In genomic region chr16:44679503-44679971, GRCm38 (mm10) we compare ENCODE assay signal across 13 mouse cellular contexts. TPM values are rescaled to one million over a fixed set of nuclear protein-coding genes. Genes with fewer than 3 reads are reported as not detected.
DNase-seq lines count a peak whose midpoint lies in the region; ATAC-seq and TF ChIP-seq lines count a peak whose summit lies in the region.
"Had no signal": no experiment of that assay in that cellular context is flagged by ENCODE, and none has a peak within 500 bp of the region (broad histone marks: within the 10 kb centered on the region; RNA-seq: fewer than 3 reads in every experiment).

No protein-coding gene starts in this region.

- no peak for TF ChIP-seq CTCF in forebrain, postnatal 0 days (IDR thresholded peaks at IDR 0.05; ENCODE audit: low read depth)

- H3K4me1 ChIP-seq in forebrain, postnatal 0 days (ENCODE audit: insufficient read depth), result peaks cover 13% of the 10 kb centered on the region
- H3K4me1 ChIP-seq in midbrain, embryonic 10.5 days, result peaks cover 50% of the 10 kb centered on the region
- H3K4me1 ChIP-seq in intestine, embryonic 16.5 days (ENCODE audit: control insufficient read depth, insufficient read depth, low read length), result no peaks in the 10 kb centered on the region
- H3K4me1 ChIP-seq: liver, embryonic 13.5 days had no signal

- H3K4me3 ChIP-seq in forebrain, postnatal 0 days (ENCODE audit: low read depth, low read length), result peak overlapping the region; percentile 1; the same call in 1 of the 2 replicates
- no peak overlapping the region; the same call in 1 of the 2 replicates for H3K4me3 ChIP-seq in midbrain, embryonic 10.5 days
- H3K4me3 ChIP-seq in intestine, embryonic 16.5 days (ENCODE audit: low read length), result no peak overlapping the region
- H3K4me3 ChIP-seq: liver, embryonic 13.5 days; myocyte had no signal

- no peak overlapping the region for H3K27ac ChIP-seq in forebrain, postnatal 0 days (ENCODE audit: low read depth, low read length)
- H3K27ac ChIP-seq in midbrain, embryonic 10.5 days (replicated peaks), result peak overlapping the region; percentile 74
- H3K27ac ChIP-seq in intestine, embryonic 16.5 days (ENCODE audit: low read length), result no peak overlapping the region
- H3K27ac ChIP-seq: liver, embryonic 13.5 days had no signal

- peak; percentile 75; the same call in 1 of the 2 replicates for ATAC-seq in forebrain, postnatal 0 days
- no peak for ATAC-seq in intestine, embryonic 16.5 days
- ATAC-seq in megakaryocyte progenitor cell, adult 5-6 weeks (replicated peaks; ENCODE audit: poor library complexity), result no peak

- no peaks in the 10 kb centered on the region for H3K27me3 ChIP-seq in forebrain, postnatal 0 days (ENCODE audit: insufficient read depth, low read length)
- peaks cover 3% of the 10 kb centered on the region; the same call in 1 of the 2 replicates for H3K27me3 ChIP-seq in midbrain, embryonic 10.5 days (ENCODE audit: low read depth, poor library complexity, severe bottlenecking)
- H3K27me3 ChIP-seq in intestine, embryonic 16.5 days (replicated peaks; ENCODE audit: control insufficient read depth, insufficient read depth, low read length), result no peaks in the 10 kb centered on the region
- H3K27me3 ChIP-seq: CH12.LX; liver, embryonic 13.5 days had no signal

- WGBS in forebrain, postnatal 0 days, result 7% methylated on average over 8 of the region's 8 CpGs
- WGBS in midbrain, embryonic 10.5 days, result 32% methylated on average over 8 of the region's 8 CpGs
- 71% methylated on average over 8 of the region's 8 CpGs for WGBS in intestine, embryonic 16.5 days

- peak; percentile 10 for DNase-seq in ES-CJ7 (ENCODE audit: low read depth, low spot score)
- peak; percentile 90 for DNase-seq in embryo, embryonic 10.5 days (ENCODE audit: low spot score)
- peak; percentile 66 for DNase-seq in forebrain, postnatal 0 days
- DNase-seq in midbrain, embryonic 10.5 days (ENCODE audit: low spot score), result peak; percentile 74
- no peak for DNase-seq in urinary bladder, postnatal 14 days (ENCODE audit: low spot score)
- no peak for DNase-seq in MN1 (ENCODE audit: low spot score)
- DNase-seq: liver, embryonic 13.5 days; thymus, postnatal 36 days had no signal

- no peak overlapping the region for H3K9ac ChIP-seq in forebrain, postnatal 0 days
- H3K9ac ChIP-seq in intestine, embryonic 16.5 days (ENCODE audit: low read depth, low read length), result no peak overlapping the region
- H3K9ac ChIP-seq: liver, embryonic 13.5 days had no signal

- no peaks in the 10 kb centered on the region for H3K9me3 ChIP-seq in forebrain, postnatal 0 days (ENCODE audit: low read length)
- H3K9me3 ChIP-seq in midbrain, embryonic 10.5 days (replicated peaks), result peaks cover 14% of the 10 kb centered on the region
- H3K9me3 ChIP-seq in intestine, embryonic 16.5 days (ENCODE audit: control insufficient read depth, low read length), result no peaks in the 10 kb centered on the region

- H3K4me2 ChIP-seq in forebrain, postnatal 0 days (ENCODE audit: low read depth), result peak overlapping the region; percentile 23
- no peak overlapping the region for H3K4me2 ChIP-seq in intestine, embryonic 16.5 days (ENCODE audit: low read depth, low read length)
- H3K4me2 ChIP-seq: heart, embryonic 11.5 days; liver, embryonic 13.5 days had no signal

- H3K36me3 ChIP-seq in forebrain, postnatal 0 days (ENCODE audit: insufficient read depth), result no peaks in the 10 kb centered on the region
- peaks cover 6% of the 10 kb centered on the region for H3K36me3 ChIP-seq in midbrain, embryonic 10.5 days
- no peaks in the 10 kb centered on the region for H3K36me3 ChIP-seq in intestine, embryonic 16.5 days (ENCODE audit: control insufficient read depth, insufficient read depth, low read length)
- H3K36me3 ChIP-seq: liver, embryonic 13.5 days had no signal

RNA-seq across cellular contexts. Expression of gene Nepro, which starts 44.6 kb away (rescaled TPM):
- 4.0 and 5.4 TPM in 2 replicates for total RNA-seq in forebrain, postnatal 0 days (2014; rRNA removed)
- 1.7 and 2.2 TPM in 2 replicates for polyA plus RNA-seq in forebrain, postnatal 0 days (2015; fragmentation: Nextera tagmentation; extraction: Ambion mirVana)
- polyA plus RNA-seq in midbrain, embryonic 10.5 days (2016; fragmentation: Nextera tagmentation; extraction: Ambion mirVana), result 11.3 and 14.0 TPM in 2 replicates
- 5.7 and 6.7 TPM in 2 replicates for polyA plus RNA-seq in intestine, embryonic 16.5 days (2015; fragmentation: Nextera tagmentation; extraction: Ambion mirVana)
- 18.6 and 20.5 TPM in 2 replicates for total RNA-seq in megakaryocyte progenitor cell, adult 5-6 weeks (2015)
- total RNA-seq in megakaryocyte progenitor cell, adult 5-6 weeks (2017), result 19.4 and 26.3 TPM in 2 replicates

Comparison
In these comparisons a context has a peak if more than half of its experiments do, and no peak if none do; other contexts are left out.
1. DNase-seq: peak in ES-CJ7 (single experiment), embryo, embryonic 10.5 days (single experiment), forebrain, postnatal 0 days (single experiment) and midbrain, embryonic 10.5 days (single experiment); none in urinary bladder, postnatal 14 days (single experiment) and MN1 (single experiment).